Mouse (Mus musculus) heart, embryonic 14.5 days (tissue): ENCODE data around the gene Ccdc155. TPM values are rescaled to one million over a fixed set of nuclear protein-coding genes. Genes with fewer than 3 reads are reported as not detected.

Experiments used
- ATAC-seq: fragments of 200-750 bp; cut with Nextera tagmentation; 2 replicates; pipeline ENCODE4 v1.8.0; 2017; ENCODE audit warnings: low read depth, moderate TSS enrichment; ENCODE audit not compliant: insufficient number of reproducible peaks, insufficient read depth, low FRiP score
- H3K27ac ChIP-seq, 2 experiments: fragments of 200-500 bp in 1 of 2; fragments of 300-500 bp in 1 of 2; sonication (generic) in 1 of 2; replicated peaks in 1 of 2; 2 replicates each; pipeline ENCODE4 v1.5.1; 2012 to 2014; ENCODE audit warnings: low read depth in 2 of 2, low read length in 2 of 2, control low read depth in 1 of 2, mild to moderate bottlenecking in 1 of 2, mixed read lengths in 1 of 2; ENCODE audit not compliant: control insufficient read depth in 1 of 2, insufficient read depth in 1 of 2
- H3K27me3 ChIP-seq: fragments of 300-500 bp; sonication (generic); 2 replicates; pipeline ENCODE4 v1.6.1; 2014; ENCODE audit warnings: mild to moderate bottlenecking, low read length, control low read depth; ENCODE audit not compliant: control insufficient read depth, insufficient read depth
- H3K36me3 ChIP-seq: fragments of 300-500 bp; sonication (generic); 2 replicates; pipeline ENCODE4 v1.6.1; 2014; ENCODE audit warnings: mild to moderate bottlenecking, control low read depth, low read length, mixed read lengths; ENCODE audit not compliant: control insufficient read depth, insufficient read depth
- H3K4me1 ChIP-seq, 2 experiments: fragments of 200-500 bp in 1 of 2; fragments of 300-500 bp in 1 of 2; sonication (generic) in 1 of 2; 2 replicates each; pipeline ENCODE4 v1.6.1; 2012 to 2014; ENCODE audit warnings: low read length in 2 of 2, control low read depth in 1 of 2, mixed read lengths in 1 of 2; ENCODE audit not compliant: control insufficient read depth in 2 of 2, insufficient read depth in 2 of 2
- H3K4me2 ChIP-seq: fragments of 300-500 bp; sonication (generic); 2 replicates; pipeline ENCODE4 v1.6.1; 2014; ENCODE audit warnings: mild to moderate bottlenecking, low read length
- H3K4me3 ChIP-seq, 2 experiments: fragments of 200-500 bp in 1 of 2; fragments of 300-500 bp in 1 of 2; sonication (generic) in 1 of 2; 2 replicates each; pipeline ENCODE4 v1.5.1; 2012 to 2014; ENCODE audit warnings: low read length in 2 of 2, mild to moderate bottlenecking in 2 of 2, control low read depth in 1 of 2, low read depth in 1 of 2, moderate library complexity in 1 of 2; ENCODE audit not compliant: control insufficient read depth in 1 of 2, insufficient read depth in 1 of 2
- H3K9ac ChIP-seq: fragments of 300-500 bp; sonication (generic); 2 replicates; pipeline ENCODE4 v1.6.1; 2014; ENCODE audit warnings: mild to moderate bottlenecking, low read length
- H3K9me3 ChIP-seq: fragments of 300-500 bp; sonication (generic); 2 replicates; pipeline ENCODE4 v1.6.1; 2016; ENCODE audit warnings: low read length, control low read depth; ENCODE audit not compliant: control insufficient read depth
- WGBS: fragments of 180-500 bp; shearing (Covaris S2); extraction: QIAGEN DNeasy Blood & Tissue Kit; methylation state at CpG from one replicate; pipeline ENCODE4 v1.1.7; 2014; 5-methylcytosine and 5-hydroxymethylcytosine counted together
- polyA plus RNA-seq: library from polyadenylated mRNA; unstranded; fragments of >200 nt; fragmentation: Nextera tagmentation; extraction: Ambion mirVana; gene quantifications from 2 replicates; pipeline ENCODE4 v1.2.1, GENCODE M21; 2014

Ccdc155 gene
- polyA plus RNA-seq, 1 experiment from 2014 or later, result 0.32 TPM

- no peaks in the 10 kb centered on the region for H3K9me3 ChIP-seq
- no peak overlapping the region for H3K9ac ChIP-seq
- no peak for ATAC-seq
- WGBS, result 86% methylated on average over 11 of the region's 11 CpGs
- H3K4me3 ChIP-seq, result no peak overlapping the region
- H3K4me1 ChIP-seq, result peaks cover 25 to 34% of the 10 kb centered on the region in 2 experiments
- no peak overlapping the region for H3K4me2 ChIP-seq
- peaks cover 61% of the 10 kb centered on the region for H3K36me3 ChIP-seq
- H3K27ac ChIP-seq, result no peak overlapping the region
- no peaks in the 10 kb centered on the region; the same call in 1 of the 2 replicates for H3K27me3 ChIP-seq
Measured at GRCm38 (mm10) chr7:45231941-45232340, 27.2 kb upstream of the Ccdc155 start.

- Histone ChIP-seq H3K4me3 (no peak overlapping the region), H3K9me3 (no peaks in the 10 kb centered on the region), H3K27ac (no peak overlapping the region), H3K4me1 (peaks cover 25 to 34% of the 10 kb centered on the region in 2 experiments), H3K9ac (no peak overlapping the region), H3K4me2 (no peak overlapping the region), H3K36me3 (peaks cover 68% of the 10 kb centered on the region), H3K27me3 (no peaks in the 10 kb centered on the region; the same call in 1 of the 2 replicates)
- no peak for ATAC-seq
- WGBS, result 81% methylated on average over 12 of the region's 12 CpGs
Measured at GRCm38 (mm10) chr7:45231192-45231591, 26.5 kb upstream of the Ccdc155 start.

DNA sequence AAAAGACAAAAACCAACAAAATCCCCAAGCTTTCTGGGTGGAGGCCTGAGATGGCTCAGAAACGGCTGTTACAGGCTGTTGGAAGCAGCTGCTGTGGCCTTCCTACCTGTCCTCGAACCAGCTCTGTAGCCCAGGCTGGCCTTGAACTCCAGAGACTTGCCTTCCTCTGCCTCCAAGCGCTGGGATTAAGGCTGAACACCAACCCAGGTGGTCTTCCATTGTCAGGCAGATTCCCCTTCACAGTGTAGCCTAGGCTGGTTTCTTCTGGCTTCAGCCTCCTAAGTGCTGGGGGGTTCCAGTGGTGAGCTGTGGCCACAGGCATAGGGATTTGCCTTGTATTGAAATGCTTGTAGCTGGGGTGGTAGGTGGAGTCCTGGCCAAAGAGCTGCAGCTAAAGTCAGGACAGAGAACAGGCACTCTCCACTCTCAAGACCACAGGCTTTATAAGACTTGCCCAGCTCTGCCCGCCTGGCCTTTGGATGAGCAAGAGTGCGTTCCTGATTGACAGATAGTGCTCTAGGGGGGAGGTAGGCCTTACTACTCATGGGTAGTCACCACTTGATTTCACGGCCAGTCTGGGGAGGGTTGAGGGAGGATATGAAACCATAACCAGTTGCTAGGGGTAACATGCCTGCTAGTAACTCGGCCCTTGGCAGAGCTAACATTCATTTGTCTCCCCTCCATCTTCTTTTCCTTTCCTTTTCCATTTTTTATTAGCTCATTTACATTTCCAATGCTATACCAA, 24.9 kb upstream of the Ccdc155 start:
- H3K36me3 ChIP-seq, result peaks cover 84% of the 10 kb centered on the region
- no peak overlapping the region for H3K9ac ChIP-seq
- no peak overlapping the region for H3K4me2 ChIP-seq
- peaks cover 16 to 23% of the 10 kb centered on the region in 2 experiments for H3K4me1 ChIP-seq
- WGBS, result 87% methylated on average over 7 of the region's 7 CpGs
- no peak for ATAC-seq
- H3K27me3 ChIP-seq, result no peaks in the 10 kb centered on the region
- H3K4me3 ChIP-seq, result no peak overlapping the region
- no peaks in the 10 kb centered on the region for H3K9me3 ChIP-seq
- H3K27ac ChIP-seq, result no peak overlapping the region

- H3K9me3 ChIP-seq, result no peaks in the 10 kb centered on the region
- H3K27ac ChIP-seq, result no peak overlapping the region
- peaks cover 10 to 17% of the 10 kb centered on the region in 2 experiments for H3K4me1 ChIP-seq
- H3K27me3 ChIP-seq, result no peaks in the 10 kb centered on the region
- 87% methylated on average over 8 of the region's 8 CpGs for WGBS
- H3K4me3 ChIP-seq, result no peak overlapping the region
- peaks cover 90% of the 10 kb centered on the region for H3K36me3 ChIP-seq
- no peak for ATAC-seq
- no peak overlapping the region for H3K4me2 ChIP-seq
- no peak overlapping the region for H3K9ac ChIP-seq
Measured at GRCm38 (mm10) chr7:45229046-45229445, 24.4 kb upstream of the Ccdc155 start.

DNA sequence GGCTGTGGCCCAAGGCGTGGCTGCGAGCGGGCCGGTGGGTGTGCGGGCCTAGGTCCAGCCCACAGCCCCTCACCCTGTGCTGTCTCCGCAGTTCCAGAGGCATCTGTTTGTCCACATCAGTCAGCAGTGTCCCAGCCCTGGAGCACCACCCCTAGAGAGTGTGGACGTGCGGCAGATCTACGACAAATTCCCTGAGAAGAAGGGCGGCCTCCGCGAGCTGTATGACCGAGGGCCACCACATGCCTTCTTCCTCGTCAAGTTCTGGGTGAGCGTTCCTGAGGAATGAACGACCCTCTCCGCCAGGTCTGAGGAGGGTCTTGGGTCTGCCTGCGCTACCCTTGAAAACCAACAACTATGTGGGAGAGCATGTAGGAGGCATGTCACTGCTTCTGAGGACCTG, 23.9 kb upstream of the Ccdc155 start:
- H3K4me2 ChIP-seq, result no peak overlapping the region
- no peak overlapping the region for H3K4me3 ChIP-seq
- no peak overlapping the region for H3K27ac ChIP-seq
- peaks cover 95% of the 10 kb centered on the region for H3K36me3 ChIP-seq
- no peaks in the 10 kb centered on the region for H3K9me3 ChIP-seq
- 89% methylated on average over 18 of the region's 18 CpGs for WGBS
- ATAC-seq, result no peak
- H3K9ac ChIP-seq, result no peak overlapping the region
- H3K27me3 ChIP-seq, result no peaks in the 10 kb centered on the region
- H3K4me1 ChIP-seq, result peaks cover 5 to 12% of the 10 kb centered on the region in 2 experiments; a peak in 3 of 4 replicates

DNA sequence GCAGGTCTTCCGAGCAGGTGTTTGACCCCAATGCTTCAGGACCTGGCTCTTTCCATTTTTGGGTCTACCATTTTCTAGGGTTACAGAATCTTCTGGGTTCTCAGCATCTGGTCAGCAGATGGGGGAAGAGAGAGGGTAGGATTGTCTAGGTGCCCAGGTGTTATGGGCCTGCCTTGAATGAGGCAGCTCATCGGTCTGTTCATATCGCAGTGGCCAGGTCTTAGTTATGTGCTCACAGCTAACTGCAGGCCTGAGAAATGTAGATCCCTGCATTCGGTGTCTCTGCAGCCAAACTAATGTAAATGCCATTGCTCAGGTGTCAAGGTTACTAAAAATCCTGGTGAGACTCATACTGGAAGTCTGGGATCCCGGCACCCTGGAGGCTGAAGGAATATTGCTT, 21.7 kb upstream of the Ccdc155 start:
- H3K4me3 ChIP-seq, result no peak overlapping the region
- H3K9ac ChIP-seq, result no peak overlapping the region
- peaks cover 97% of the 10 kb centered on the region for H3K36me3 ChIP-seq
- H3K27me3 ChIP-seq, result no peaks in the 10 kb centered on the region
- WGBS, result 96% methylated on average over 5 of the region's 5 CpGs
- no peaks in the 10 kb centered on the region for H3K9me3 ChIP-seq
- no peak overlapping the region for H3K4me2 ChIP-seq
- H3K27ac ChIP-seq, result no peak overlapping the region
- ATAC-seq, result no peak
- no peaks in the 10 kb centered on the region for H3K4me1 ChIP-seq

GRCm38 (mm10) chr7:45224826-45225225, 20.1 kb upstream of the Ccdc155 start:
- Histone ChIP-seq H3K9ac (no peak overlapping the region), H3K27ac (no peak overlapping the region), H3K4me3 (no peak overlapping the region), H3K4me2 (no peak overlapping the region), H3K9me3 (no peaks in the 10 kb centered on the region), H3K36me3 (peaks cover 99% of the 10 kb centered on the region), H3K27me3 (no peaks in the 10 kb centered on the region), H3K4me1 (no peaks in the 10 kb centered on the region)
- ATAC-seq, result no peak
- WGBS, result 91% methylated on average over 7 of the region's 7 CpGs

DNA sequence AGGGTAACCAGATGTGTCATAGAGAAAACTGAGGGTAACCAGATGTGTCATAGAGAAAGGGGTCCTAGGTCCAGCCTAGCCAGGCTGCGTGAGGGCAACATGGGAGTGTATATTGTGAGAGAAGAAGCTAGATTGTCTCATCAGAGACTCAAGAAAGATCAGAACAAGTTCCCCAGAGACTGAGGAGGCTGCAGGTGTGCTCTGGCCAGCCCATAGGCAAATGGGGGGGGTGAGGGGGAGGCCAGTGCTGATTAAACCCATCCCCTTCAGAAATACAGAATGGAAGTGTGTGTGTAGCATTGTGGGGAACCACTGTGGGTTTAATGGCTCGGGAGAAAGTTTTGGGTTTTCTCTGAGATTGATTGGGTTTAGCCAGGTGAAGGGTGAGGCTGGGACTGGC, 17.0 kb upstream of the Ccdc155 start:
- ATAC-seq, result no peak
- no peaks in the 10 kb centered on the region for H3K27me3 ChIP-seq
- no peaks in the 10 kb centered on the region for H3K9me3 ChIP-seq
- peaks cover 96% of the 10 kb centered on the region for H3K36me3 ChIP-seq
- no peak overlapping the region for H3K4me3 ChIP-seq
- H3K4me2 ChIP-seq, result no peak overlapping the region
- no peak overlapping the region for H3K27ac ChIP-seq
- H3K4me1 ChIP-seq, result peaks cover 14 to 16% of the 10 kb centered on the region in 2 experiments
- no peak overlapping the region for H3K9ac ChIP-seq
- WGBS, result 78% methylated on average over 2 of the region's 2 CpGs
